Mouse (Mus musculus) heart, embryonic 14.5 days (tissue): ENCODE measurements around the gene Eln. TPM values are rescaled to one million over a fixed set of nuclear protein-coding genes. Genes with fewer than 3 reads are reported as not detected.

Experiments
- ATAC-seq: fragments of 200-750 bp; cut with Nextera tagmentation; 2 replicates; pipeline ENCODE4 v1.8.0; 2017; ENCODE audit warnings: low read depth, moderate TSS enrichment; ENCODE audit not compliant: insufficient number of reproducible peaks, insufficient read depth, low FRiP score
- H3K27ac ChIP-seq, 2 experiments: fragments of 200-500 bp in 1 of 2; fragments of 300-500 bp in 1 of 2; sonication (generic) in 1 of 2; replicated peaks in 1 of 2; 2 replicates each; pipeline ENCODE4 v1.5.1; 2012 to 2014; ENCODE audit warnings: low read depth in 2 of 2, low read length in 2 of 2, control low read depth in 1 of 2, mild to moderate bottlenecking in 1 of 2, mixed read lengths in 1 of 2; ENCODE audit not compliant: control insufficient read depth in 1 of 2, insufficient read depth in 1 of 2
- H3K27me3 ChIP-seq: fragments of 300-500 bp; sonication (generic); 2 replicates; pipeline ENCODE4 v1.6.1; 2014; ENCODE audit warnings: mild to moderate bottlenecking, low read length, control low read depth; ENCODE audit not compliant: control insufficient read depth, insufficient read depth
- H3K36me3 ChIP-seq: fragments of 300-500 bp; sonication (generic); 2 replicates; pipeline ENCODE4 v1.6.1; 2014; ENCODE audit warnings: mild to moderate bottlenecking, control low read depth, low read length, mixed read lengths; ENCODE audit not compliant: control insufficient read depth, insufficient read depth
- H3K4me1 ChIP-seq, 2 experiments: fragments of 200-500 bp in 1 of 2; fragments of 300-500 bp in 1 of 2; sonication (generic) in 1 of 2; 2 replicates each; pipeline ENCODE4 v1.6.1; 2012 to 2014; ENCODE audit warnings: low read length in 2 of 2, control low read depth in 1 of 2, mixed read lengths in 1 of 2; ENCODE audit not compliant: control insufficient read depth in 2 of 2, insufficient read depth in 2 of 2
- H3K4me2 ChIP-seq: fragments of 300-500 bp; sonication (generic); 2 replicates; pipeline ENCODE4 v1.6.1; 2014; ENCODE audit warnings: mild to moderate bottlenecking, low read length
- H3K4me3 ChIP-seq, 2 experiments: fragments of 200-500 bp in 1 of 2; fragments of 300-500 bp in 1 of 2; sonication (generic) in 1 of 2; 2 replicates each; pipeline ENCODE4 v1.5.1; 2012 to 2014; ENCODE audit warnings: low read length in 2 of 2, mild to moderate bottlenecking in 2 of 2, control low read depth in 1 of 2, low read depth in 1 of 2, moderate library complexity in 1 of 2; ENCODE audit not compliant: control insufficient read depth in 1 of 2, insufficient read depth in 1 of 2
- H3K9ac ChIP-seq: fragments of 300-500 bp; sonication (generic); 2 replicates; pipeline ENCODE4 v1.6.1; 2014; ENCODE audit warnings: mild to moderate bottlenecking, low read length
- H3K9me3 ChIP-seq: fragments of 300-500 bp; sonication (generic); 2 replicates; pipeline ENCODE4 v1.6.1; 2016; ENCODE audit warnings: low read length, control low read depth; ENCODE audit not compliant: control insufficient read depth
- whole genome bisulfite sequencing: fragments of 180-500 bp; shearing (Covaris S2); extraction: QIAGEN DNeasy Blood & Tissue Kit; methylation state at CpG from one replicate; pipeline ENCODE4 v1.1.7; 2014; 5-methylcytosine and 5-hydroxymethylcytosine counted together
- polyA plus RNA-seq: library from polyadenylated mRNA; unstranded; fragments of >200 nt; fragmentation: Nextera tagmentation; extraction: Ambion mirVana; gene quantifications from 2 replicates; pipeline ENCODE4 v1.2.1, GENCODE M21; 2014

Eln gene
- polyA plus RNA-seq, 1 experiment from 2014 or later = 337 TPM

DNA sequence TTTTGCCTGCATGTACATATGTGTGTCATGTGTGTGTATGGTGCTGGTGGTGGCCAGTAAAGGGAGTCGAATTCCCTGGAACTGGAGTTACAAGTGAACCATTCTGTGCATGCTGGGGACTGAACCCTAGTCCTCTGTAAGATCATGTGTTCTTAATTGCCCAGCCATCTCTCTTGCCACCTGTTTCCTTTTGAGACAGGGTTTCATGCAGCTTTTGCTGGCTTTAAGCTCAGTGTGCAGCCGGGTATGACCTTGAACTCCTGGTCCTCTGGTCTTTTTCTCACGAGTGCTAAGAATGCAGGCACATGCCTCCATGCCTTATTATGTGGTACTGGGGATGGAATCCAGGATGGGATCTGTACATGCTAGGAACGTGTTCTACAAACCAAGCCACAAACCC is 13.9 kb downstream of the Eln start:
- no peaks in the 10 kb centered on the region for H3K27me3 ChIP-seq
- H3K4me1 ChIP-seq = peaks cover 4% of the 10 kb centered on the region in 2 experiments; a peak in 2 of 4 replicates
- H3K36me3 ChIP-seq = peaks cover 12% of the 10 kb centered on the region; the same call in 1 of the 2 replicates
- WGBS = 65% methylated on average over 4 of the region's 4 CpGs
- H3K9me3 ChIP-seq = no peaks in the 10 kb centered on the region
- no peak overlapping the region for H3K9ac ChIP-seq
- no peak overlapping the region for H3K4me2 ChIP-seq
- H3K4me3 ChIP-seq = no peak overlapping the region
- H3K27ac ChIP-seq = no peak overlapping the region
- no peak for ATAC-seq

DNA sequence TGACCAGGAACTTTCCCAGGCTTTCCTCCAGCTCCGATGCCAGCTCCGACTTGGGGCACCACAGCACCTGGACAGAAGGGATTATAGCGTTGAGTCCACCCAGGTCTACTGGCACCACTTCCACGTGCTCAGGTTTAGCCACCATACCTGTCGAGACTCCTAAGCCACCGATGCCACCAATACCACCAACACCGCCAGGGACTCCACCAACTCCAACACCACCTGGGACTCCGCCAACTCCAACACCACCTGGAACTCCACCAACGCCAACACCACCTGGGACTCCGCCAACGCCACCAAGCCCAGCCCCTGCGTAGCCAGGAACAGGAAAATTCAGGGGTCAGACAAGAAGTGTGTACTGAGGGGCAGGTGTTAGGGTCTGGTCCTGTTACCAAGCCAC is 18.0 kb downstream of the Eln start:
- Histone ChIP-seq H3K27me3 (no peaks in the 10 kb centered on the region), H3K9ac (no peak overlapping the region), H3K36me3 (0 out of 2 replicates have a peak, but pooled peaks cover 2% of the 10 kb centered on the region), H3K4me3 (no peak overlapping the region), H3K4me1 (no peaks in the 10 kb centered on the region), H3K4me2 (no peak overlapping the region), H3K9me3 (no peaks in the 10 kb centered on the region), H3K27ac (no peak overlapping the region)
- WGBS = 91% methylated on average over 12 of the region's 12 CpGs
- no peak for ATAC-seq

DNA sequence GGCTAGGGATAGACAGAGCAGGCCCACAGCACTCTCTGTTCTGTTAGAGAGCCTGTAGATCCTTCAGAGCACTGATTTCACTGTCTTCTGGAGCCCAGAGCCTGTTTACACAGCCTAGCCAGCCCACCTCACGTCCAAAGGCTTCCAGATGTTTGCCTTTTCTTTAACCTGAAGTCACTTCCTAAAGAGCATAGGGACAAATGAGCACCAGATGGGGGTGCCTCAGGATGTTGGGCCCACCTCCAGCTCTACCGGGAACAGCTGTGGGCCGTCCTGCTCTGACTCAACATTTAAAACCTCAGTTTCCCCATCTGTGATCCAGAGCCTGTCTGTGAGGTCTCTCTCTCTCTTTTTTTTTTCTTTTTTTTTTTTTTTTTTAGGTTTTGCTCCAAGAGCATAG is 18.6 kb downstream of the Eln start:
- H3K4me1 ChIP-seq = no peaks in the 10 kb centered on the region
- 0 out of 2 replicates have a peak, but pooled peaks cover 2% of the 10 kb centered on the region for H3K36me3 ChIP-seq
- no peak overlapping the region for H3K4me3 ChIP-seq
- H3K9me3 ChIP-seq = no peaks in the 10 kb centered on the region
- H3K27me3 ChIP-seq = no peaks in the 10 kb centered on the region
- H3K4me2 ChIP-seq = no peak overlapping the region
- ATAC-seq = no peak
- H3K9ac ChIP-seq = no peak overlapping the region
- WGBS = 74% methylated on average over 3 of the region's 3 CpGs
- no peak overlapping the region for H3K27ac ChIP-seq

DNA sequence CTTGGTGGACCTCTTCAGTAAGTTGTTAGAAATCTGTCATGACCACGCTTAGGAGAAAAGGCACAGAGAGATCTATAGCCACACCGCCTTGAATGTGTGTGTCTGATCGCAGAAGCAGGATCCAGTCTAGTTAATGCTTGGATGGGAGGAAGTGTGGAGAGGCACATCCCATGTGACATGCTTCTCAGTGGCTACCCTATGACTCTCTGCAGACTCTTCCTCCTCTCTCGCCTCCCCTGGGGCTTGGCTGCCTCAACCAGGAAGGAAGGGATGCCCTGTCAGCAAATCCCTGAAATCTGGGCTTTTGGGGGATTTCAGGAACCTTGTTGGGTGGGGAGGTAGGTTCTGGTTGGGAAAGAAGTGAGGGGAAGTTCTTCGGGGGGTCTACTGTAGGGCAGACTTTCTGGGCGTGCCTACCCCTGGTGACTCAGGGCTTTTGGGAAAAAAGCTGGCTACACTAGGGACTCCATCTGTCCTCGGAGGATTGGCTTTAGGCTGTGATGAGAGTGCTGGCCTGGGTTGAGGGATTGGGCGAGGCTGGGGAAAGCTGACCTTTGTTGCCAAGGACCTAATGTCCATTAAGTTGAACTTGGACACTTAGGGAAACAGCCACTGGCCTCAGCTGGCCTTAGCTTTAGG is 20.0 kb downstream of the Eln start:
- no peaks in the 10 kb centered on the region for H3K4me1 ChIP-seq
- no peak overlapping the region for H3K4me3 ChIP-seq
- H3K36me3 ChIP-seq = 0 out of 2 replicates have a peak, but pooled peaks cover 5% of the 10 kb centered on the region
- H3K4me2 ChIP-seq = no peak overlapping the region
- H3K9me3 ChIP-seq = no peaks in the 10 kb centered on the region
- H3K27me3 ChIP-seq = no peaks in the 10 kb centered on the region
- ATAC-seq = no peak
- H3K27ac ChIP-seq = no peak overlapping the region
- no peak overlapping the region for H3K9ac ChIP-seq
- 71% methylated on average over 8 of the region's 8 CpGs for WGBS

DNA sequence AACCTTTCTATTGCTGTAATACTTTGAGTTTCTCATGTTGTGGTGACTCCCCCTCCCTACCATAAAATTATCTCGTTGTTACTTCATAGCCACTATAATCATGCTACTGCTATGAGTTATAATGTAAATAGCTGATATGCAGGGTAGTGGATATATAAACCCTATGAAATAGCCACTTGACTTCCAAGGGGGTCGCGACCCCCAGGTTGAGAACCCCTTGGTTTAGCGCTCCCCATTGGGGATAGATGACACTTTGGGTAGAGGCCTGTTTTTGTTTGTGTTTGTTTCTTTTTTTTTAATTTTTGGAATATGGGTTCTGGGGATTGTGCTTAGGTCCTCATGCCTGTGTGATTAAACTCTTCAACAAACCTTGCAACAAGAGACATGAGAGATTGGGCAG is 21.8 kb downstream of the Eln start:
- Histone ChIP-seq H3K9ac (no peak overlapping the region), H3K27ac (no peak overlapping the region), H3K36me3 (0 out of 2 replicates have a peak, but pooled peaks cover 10% of the 10 kb centered on the region), H3K9me3 (no peaks in the 10 kb centered on the region), H3K4me2 (no peak overlapping the region), H3K27me3 (no peaks in the 10 kb centered on the region), H3K4me3 (no peak overlapping the region), H3K4me1 (no peaks in the 10 kb centered on the region; a peak in 1 of 4 replicates)
- 64% methylated on average over 4 of the region's 4 CpGs for WGBS
- no peak for ATAC-seq

DNA sequence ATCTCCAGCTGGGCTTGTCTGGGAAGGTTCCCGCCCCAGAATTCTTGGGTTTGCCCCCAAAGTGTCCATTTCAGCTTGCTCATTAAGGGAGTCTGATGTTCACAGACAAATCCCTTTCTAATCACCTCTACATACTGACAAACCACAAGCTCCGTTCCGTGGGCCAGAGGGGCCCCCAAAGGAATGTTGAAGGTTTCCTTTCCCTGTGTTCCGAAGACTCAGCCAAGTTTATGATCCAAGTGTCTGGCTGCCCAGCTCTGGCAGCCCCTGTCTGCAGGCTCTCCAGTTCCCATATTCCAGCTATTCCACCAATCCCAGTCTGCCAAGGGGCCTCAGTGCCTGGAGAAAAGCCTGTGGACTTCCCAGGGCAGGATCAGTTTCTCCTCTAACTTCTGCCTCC is 27.1 kb downstream of the Eln start:
- H3K27me3 ChIP-seq = peaks cover 3% of the 10 kb centered on the region; the same call in 1 of the 2 replicates
- no peak overlapping the region for H3K4me2 ChIP-seq
- no peak overlapping the region for H3K9ac ChIP-seq
- ATAC-seq = no peak
- 31% methylated on average over 4 of the region's 4 CpGs for WGBS
- peaks cover 29% of the 10 kb centered on the region; the same call in 1 of the 2 replicates for H3K36me3 ChIP-seq
- no peak overlapping the region for H3K27ac ChIP-seq
- no peak overlapping the region for H3K4me3 ChIP-seq
- no peaks in the 10 kb centered on the region for H3K9me3 ChIP-seq
- H3K4me1 ChIP-seq = no peaks in the 10 kb centered on the region; a peak in 1 of 4 replicates

DNA sequence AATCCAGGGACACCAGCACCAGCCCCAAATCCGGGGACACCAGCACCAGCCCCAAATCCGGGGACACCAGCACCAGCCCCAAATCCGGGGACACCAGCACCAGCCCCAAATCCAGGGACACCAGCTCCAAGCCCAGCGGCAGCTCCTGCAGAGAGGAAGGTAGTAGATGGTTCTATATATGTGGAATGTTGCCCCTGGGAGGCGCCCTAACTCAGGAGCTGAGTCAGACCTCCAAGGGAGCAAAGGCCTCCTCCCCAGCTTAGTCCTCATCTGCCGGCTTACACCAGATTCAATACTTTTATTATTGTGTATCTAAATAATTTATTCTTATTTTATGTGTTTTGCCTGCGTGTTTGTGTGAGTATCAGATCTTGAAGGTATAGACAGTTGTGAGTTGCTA is 36.0 kb downstream of the Eln start:
- no peak overlapping the region for H3K27ac ChIP-seq
- H3K36me3 ChIP-seq = peaks cover 24% of the 10 kb centered on the region
- no peak for ATAC-seq
- H3K4me3 ChIP-seq = no peak overlapping the region
- H3K4me1 ChIP-seq = no peaks in the 10 kb centered on the region
- no peak overlapping the region for H3K4me2 ChIP-seq
- WGBS = 56% methylated on average over 7 of the region's 7 CpGs
- no peaks in the 10 kb centered on the region for H3K9me3 ChIP-seq
- H3K27me3 ChIP-seq = no peaks in the 10 kb centered on the region
- no peak overlapping the region for H3K9ac ChIP-seq

DNA sequence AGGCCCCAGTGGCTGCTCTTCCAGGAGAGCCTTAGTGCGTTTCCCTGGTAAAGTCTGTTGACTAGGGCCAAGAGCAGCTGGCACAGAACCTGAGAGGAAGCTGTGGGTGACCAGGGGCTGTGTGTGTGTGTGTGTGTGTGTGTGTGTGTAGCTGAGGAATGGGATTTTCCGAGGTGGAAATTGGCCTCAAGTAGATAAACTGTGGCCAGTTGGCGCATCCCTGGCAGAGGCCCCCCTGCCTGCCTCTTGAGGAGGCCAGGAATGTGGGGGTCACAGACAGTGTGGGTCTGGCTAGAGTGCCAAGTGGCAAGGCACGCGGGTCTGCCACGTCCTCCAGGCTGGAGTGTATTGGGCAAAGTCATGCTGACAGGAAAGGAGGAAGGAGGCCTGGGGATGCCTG is 37.8 kb downstream of the Eln start:
- H3K9me3 ChIP-seq = no peaks in the 10 kb centered on the region
- ATAC-seq = no peak
- H3K4me3 ChIP-seq = no peak overlapping the region
- H3K4me1 ChIP-seq = no peaks in the 10 kb centered on the region
- no peak overlapping the region for H3K27ac ChIP-seq
- H3K36me3 ChIP-seq = peaks cover 19% of the 10 kb centered on the region
- H3K4me2 ChIP-seq = no peak overlapping the region
- H3K9ac ChIP-seq = no peak overlapping the region
- H3K27me3 ChIP-seq = no peaks in the 10 kb centered on the region
- WGBS = 27% methylated on average over 6 of the region's 6 CpGs
